Mouse (Mus musculus): Measurements from ENCODE around the gene Brinp3.
A peak's percentile ranks its signal among the peaks of the same experiment; 100 is the strongest.
"Not testable (repeated sequence)": the region's sequence is repeated elsewhere in the genome, so short reads cannot be mapped to it uniquely, and the experiment has no call there.

The Brinp3 gene

GRCm38 (mm10) chr1:146494681-146495331, at the start of gene Brinp3:
Brinp3 (plus strand) TSS chr1:146494760.
- peak; percentile 16 for DNase-seq (ENCODE audit: low spot score)

GRCm38 (mm10) chr1:146494221-146494620, 339 bp upstream of the Brinp3 start:
- peak; percentile 32 for DNase-seq (ENCODE audit: low spot score)

- DNase-seq (ENCODE audit: low spot score): no peak
Observed at GRCm38 (mm10) chr1:146495386-146495785, 826 bp downstream of the Brinp3 start.

GRCm38 (mm10) chr1:146497381-146498081, 3.0 kb downstream of the Brinp3 start:
- DNase-seq (ENCODE audit: low spot score): peak; percentile 66

GRCm38 (mm10) chr1:146498085-146498779, 3.7 kb downstream of the Brinp3 start:
- DNase-seq (ENCODE audit: low spot score): peak; percentile 55

GRCm38 (mm10) chr1:146498780-146499114, 4.2 kb downstream of the Brinp3 start:
- no peak for DNase-seq (ENCODE audit: low spot score)

- no peak for DNase-seq (ENCODE audit: low spot score)
Observed at GRCm38 (mm10) chr1:146515377-146515776, 20.8 kb downstream of the Brinp3 start.

- DNase-seq (ENCODE audit: low spot score): no peak
Observed at GRCm38 (mm10) chr1:146523727-146524573, 29.4 kb downstream of the Brinp3 start.

- DNase-seq (ENCODE audit: low spot score): no peak
Observed at GRCm38 (mm10) chr1:146528572-146528971, 34.0 kb downstream of the Brinp3 start.

- DNase-seq (ENCODE audit: low spot score): no peak
Observed at GRCm38 (mm10) chr1:146546847-146547428, 52.4 kb downstream of the Brinp3 start.

- DNase-seq (ENCODE audit: low spot score): no peak
Observed at GRCm38 (mm10) chr1:146556982-146557381, 62.4 kb downstream of the Brinp3 start.

GRCm38 (mm10) chr1:146562144-146562543, 67.6 kb downstream of the Brinp3 start:
- DNase-seq (ENCODE audit: low spot score): no peak

GRCm38 (mm10) chr1:146584181-146584580, 89.6 kb downstream of the Brinp3 start:
- DNase-seq (ENCODE audit: low spot score): no peak

- no peak for DNase-seq (ENCODE audit: low spot score)
Observed at GRCm38 (mm10) chr1:146632895-146633294, 138.3 kb downstream of the Brinp3 start.

- peak; percentile 66 for DNase-seq (ENCODE audit: low spot score)
Observed at GRCm38 (mm10) chr1:146657214-146657613, 162.7 kb downstream of the Brinp3 start.

GRCm38 (mm10) chr1:146700724-146701123, 206.2 kb downstream of the Brinp3 start:
- no peak for DNase-seq (ENCODE audit: low spot score)

- no peak for DNase-seq (ENCODE audit: low spot score)
Observed at GRCm38 (mm10) chr1:146719556-146719955, 225.0 kb downstream of the Brinp3 start.

GRCm38 (mm10) chr1:146724784-146725513, 230.4 kb downstream of the Brinp3 start:
- not testable (repeated sequence) for DNase-seq (ENCODE audit: low spot score)

- peak; percentile 53 for DNase-seq (ENCODE audit: low spot score)
Observed at GRCm38 (mm10) chr1:146751066-146751465, 256.5 kb downstream of the Brinp3 start.

GRCm38 (mm10) chr1:146783259-146783658, 288.7 kb downstream of the Brinp3 start:
- DNase-seq (ENCODE audit: low spot score): peak; percentile 54

GRCm38 (mm10) chr1:146787236-146787635, 292.7 kb downstream of the Brinp3 start:
- no peak for DNase-seq (ENCODE audit: low spot score)
